Mouse (Mus musculus): ENCODE results near the gene Itga10. TPM values are rescaled to one million over a fixed set of nuclear protein-coding genes. Genes with fewer than 3 reads are reported as not detected.
"Not testable (repeated sequence)": the region's sequence is repeated elsewhere in the genome, so short reads cannot be mapped to it uniquely, and the experiment has no call there.

Gene Itga10
- polyA plus RNA-seq, 1 experiment from 2014 or later, result 1.1 TPM

GRCm38 (mm10) chr3:96683496-96683895, 38.1 kb downstream of the Itga10 start:
- peaks cover 6% of the 10 kb centered on the region for H3K27me3 ChIP-seq (ENCODE audit: control insufficient read depth, insufficient read depth, low read length)
- no peak overlapping the region for H3K4me3 ChIP-seq (ENCODE audit: low read length)
- no peak overlapping the region for H3K4me2 ChIP-seq (replicated peaks; ENCODE audit: low read depth, low read length)
- H3K36me3 ChIP-seq (ENCODE audit: control insufficient read depth, insufficient read depth, low read length), result no peaks in the 10 kb centered on the region
- ATAC-seq (ENCODE audit: low FRiP score, low TSS enrichment), result no peak
- H3K27ac ChIP-seq (ENCODE audit: low read depth, low read length), result no peak overlapping the region
- no peaks in the 10 kb centered on the region for H3K9me3 ChIP-seq (ENCODE audit: control insufficient read depth, low read length)
- peaks cover 5% of the 10 kb centered on the region; the same call in 1 of the 2 replicates for H3K4me1 ChIP-seq (ENCODE audit: control insufficient read depth, insufficient read depth, low read length)
- H3K9ac ChIP-seq (ENCODE audit: low read depth, low read length), result no peak overlapping the region
- WGBS, result 92% methylated on average over 3 of the region's 3 CpGs

GRCm38 (mm10) chr3:96684151-96684821, 38.9 kb downstream of the Itga10 start:
- Histone ChIP-seq H3K27ac (ENCODE audit: low read depth, low read length) (no peak overlapping the region), H3K9me3 (ENCODE audit: control insufficient read depth, low read length) (no peaks in the 10 kb centered on the region), H3K36me3 (ENCODE audit: control insufficient read depth, insufficient read depth, low read length) (no peaks in the 10 kb centered on the region), H3K4me1 (ENCODE audit: control insufficient read depth, insufficient read depth, low read length) (peaks cover 5% of the 10 kb centered on the region; the same call in 1 of the 2 replicates), H3K9ac (ENCODE audit: low read depth, low read length) (peak overlapping the region; percentile 42), H3K4me3 (ENCODE audit: low read length) (peak overlapping the region; percentile 27), H3K27me3 (ENCODE audit: control insufficient read depth, insufficient read depth, low read length) (peaks cover 6% of the 10 kb centered on the region), H3K4me2 (replicated peaks; ENCODE audit: low read depth, low read length) (peak overlapping the region; percentile 44)
- no peak for ATAC-seq (ENCODE audit: low FRiP score, low TSS enrichment)
- WGBS, result 53% methylated on average over 17 of the region's 17 CpGs

- H3K27ac ChIP-seq (ENCODE audit: low read depth, low read length), result no peak overlapping the region
- H3K4me1 ChIP-seq (ENCODE audit: control insufficient read depth, insufficient read depth, low read length), result peaks cover 5% of the 10 kb centered on the region; the same call in 1 of the 2 replicates
- H3K4me2 ChIP-seq (replicated peaks; ENCODE audit: low read depth, low read length), result peak overlapping the region; percentile 44
- 29% methylated on average over 28 of the region's 28 CpGs for WGBS
- H3K4me3 ChIP-seq (ENCODE audit: low read length), result peak overlapping the region; percentile 27
- H3K9ac ChIP-seq (ENCODE audit: low read depth, low read length), result peak overlapping the region; percentile 42
- ATAC-seq (ENCODE audit: low FRiP score, low TSS enrichment), result no peak
- H3K27me3 ChIP-seq (ENCODE audit: control insufficient read depth, insufficient read depth, low read length), result peaks cover 6% of the 10 kb centered on the region
- H3K36me3 ChIP-seq (ENCODE audit: control insufficient read depth, insufficient read depth, low read length), result no peaks in the 10 kb centered on the region
- no peaks in the 10 kb centered on the region for H3K9me3 ChIP-seq (ENCODE audit: control insufficient read depth, low read length)
Measured at GRCm38 (mm10) chr3:96684822-96685156, 39.4 kb downstream of the Itga10 start.

GRCm38 (mm10) chr3:96686057-96686456, 40.7 kb downstream of the Itga10 start:
- WGBS, result 92% methylated on average over 5 of the region's 5 CpGs
- not testable (repeated sequence) for H3K4me2 ChIP-seq (replicated peaks; ENCODE audit: low read depth, low read length)

GRCm38 (mm10) chr3:96688854-96689253, 43.5 kb downstream of the Itga10 start:
- Histone ChIP-seq H3K4me3 (ENCODE audit: low read length) (no peak overlapping the region), H3K9ac (ENCODE audit: low read depth, low read length) (no peak overlapping the region), H3K27ac (ENCODE audit: low read depth, low read length) (no peak overlapping the region), H3K27me3 (ENCODE audit: control insufficient read depth, insufficient read depth, low read length) (peaks cover 6% of the 10 kb centered on the region), H3K9me3 (ENCODE audit: control insufficient read depth, low read length) (no peaks in the 10 kb centered on the region), H3K4me2 (replicated peaks; ENCODE audit: low read depth, low read length) (no peak overlapping the region), H3K36me3 (ENCODE audit: control insufficient read depth, insufficient read depth, low read length) (no peaks in the 10 kb centered on the region), H3K4me1 (ENCODE audit: control insufficient read depth, insufficient read depth, low read length) (peaks cover 5% of the 10 kb centered on the region; the same call in 1 of the 2 replicates)
- 76% methylated on average over 11 of the region's 11 CpGs for WGBS
- no peak for ATAC-seq (ENCODE audit: low FRiP score, low TSS enrichment)

More at GRCm38 (mm10) chr3:96686057-96686456, 40.7 kb downstream of the Itga10 start:
- H3K9ac ChIP-seq (ENCODE audit: low read depth, low read length); H3K9me3 ChIP-seq (ENCODE audit: control insufficient read depth, low read length); H3K27me3 ChIP-seq (ENCODE audit: control insufficient read depth, insufficient read depth, low read length); H3K4me1 ChIP-seq (ENCODE audit: control insufficient read depth, insufficient read depth, low read length); ATAC-seq (ENCODE audit: low FRiP score, low TSS enrichment); H3K4me3 ChIP-seq (ENCODE audit: low read length); H3K27ac ChIP-seq (ENCODE audit: low read depth, low read length); H3K36me3 ChIP-seq (ENCODE audit: control insufficient read depth, insufficient read depth, low read length): not testable (repeated sequence)

- no peaks in the 10 kb centered on the region for H3K36me3 ChIP-seq (ENCODE audit: control insufficient read depth, insufficient read depth, low read length)
- H3K27ac ChIP-seq (ENCODE audit: low read depth, low read length), result no peak overlapping the region
- ATAC-seq (ENCODE audit: low FRiP score, low TSS enrichment), result no peak
- H3K4me3 ChIP-seq (ENCODE audit: low read length), result no peak overlapping the region
- H3K27me3 ChIP-seq (ENCODE audit: control insufficient read depth, insufficient read depth, low read length), result peaks cover 3% of the 10 kb centered on the region; the same call in 1 of the 2 replicates
- 0 out of 2 replicates have a peak, but pooled peaks cover under 1% of the 10 kb centered on the region for H3K4me1 ChIP-seq (ENCODE audit: control insufficient read depth, insufficient read depth, low read length)
- no peak overlapping the region for H3K9ac ChIP-seq (ENCODE audit: low read depth, low read length)
- 52% methylated on average over 3 of the region's 3 CpGs for WGBS
- H3K9me3 ChIP-seq (ENCODE audit: control insufficient read depth, low read length), result no peaks in the 10 kb centered on the region
- H3K4me2 ChIP-seq (replicated peaks; ENCODE audit: low read depth, low read length), result no peak overlapping the region
Measured at GRCm38 (mm10) chr3:96690298-96690697, 44.9 kb downstream of the Itga10 start.

GRCm38 (mm10) chr3:96692506-96692905, 47.1 kb downstream of the Itga10 start:
- no peaks in the 10 kb centered on the region for H3K9me3 ChIP-seq (ENCODE audit: control insufficient read depth, low read length)
- ATAC-seq (ENCODE audit: low FRiP score, low TSS enrichment), result no peak
- H3K36me3 ChIP-seq (ENCODE audit: control insufficient read depth, insufficient read depth, low read length), result no peaks in the 10 kb centered on the region
- H3K4me1 ChIP-seq (ENCODE audit: control insufficient read depth, insufficient read depth, low read length), result 0 out of 2 replicates have a peak, but pooled peaks cover 9% of the 10 kb centered on the region
- no peak overlapping the region for H3K4me2 ChIP-seq (replicated peaks; ENCODE audit: low read depth, low read length)
- 22% methylated on average over 3 of the region's 3 CpGs for WGBS
- 0 out of 2 replicates have a peak, but pooled peaks cover 3% of the 10 kb centered on the region for H3K27me3 ChIP-seq (ENCODE audit: control insufficient read depth, insufficient read depth, low read length)
- H3K27ac ChIP-seq (ENCODE audit: low read depth, low read length), result no peak overlapping the region
- no peak overlapping the region for H3K4me3 ChIP-seq (ENCODE audit: low read length)
- no peak overlapping the region for H3K9ac ChIP-seq (ENCODE audit: low read depth, low read length)

- Histone ChIP-seq H3K4me2 (replicated peaks; ENCODE audit: low read depth, low read length) (no peak overlapping the region), H3K27me3 (ENCODE audit: control insufficient read depth, insufficient read depth, low read length) (no peaks in the 10 kb centered on the region), H3K36me3 (ENCODE audit: control insufficient read depth, insufficient read depth, low read length) (no peaks in the 10 kb centered on the region), H3K4me3 (ENCODE audit: low read length) (no peak overlapping the region), H3K27ac (ENCODE audit: low read depth, low read length) (no peak overlapping the region), H3K9me3 (ENCODE audit: control insufficient read depth, low read length) (no peaks in the 10 kb centered on the region), H3K4me1 (ENCODE audit: control insufficient read depth, insufficient read depth, low read length) (0 out of 2 replicates have a peak, but pooled peaks cover 16% of the 10 kb centered on the region), H3K9ac (ENCODE audit: low read depth, low read length) (no peak overlapping the region)
- WGBS, result 95% methylated on average over 1 of the region's 1 CpGs
- no peak for ATAC-seq (ENCODE audit: low FRiP score, low TSS enrichment)
Measured at GRCm38 (mm10) chr3:96693579-96693978, 48.2 kb downstream of the Itga10 start.

GRCm38 (mm10) chr3:96696198-96696765, 50.9 kb downstream of the Itga10 start, which contains the start of gene Pias3:
TSS of gene Pias3 (plus strand) at chr3:96696384.
- H3K9ac ChIP-seq (ENCODE audit: low read depth, low read length), result peak within 1 kb of the TSS; percentile 87
- H3K4me1 ChIP-seq (ENCODE audit: control insufficient read depth, insufficient read depth, low read length), result peaks cover 23% of the 10 kb centered on the region
- peak within 1 kb of the TSS; percentile 70 for H3K4me2 ChIP-seq (replicated peaks; ENCODE audit: low read depth, low read length)
- peaks cover 15% of the 10 kb centered on the region for H3K36me3 ChIP-seq (ENCODE audit: control insufficient read depth, insufficient read depth, low read length)
- peak; percentile 89 for ATAC-seq (ENCODE audit: low FRiP score, low TSS enrichment)
- no peaks in the 10 kb centered on the region for H3K27me3 ChIP-seq (ENCODE audit: control insufficient read depth, insufficient read depth, low read length)
- no peaks in the 10 kb centered on the region for H3K9me3 ChIP-seq (ENCODE audit: control insufficient read depth, low read length)
- peak within 1 kb of the TSS; percentile 81 for H3K27ac ChIP-seq (ENCODE audit: low read depth, low read length)
- under 1% methylated on average over 35 of the region's 35 CpGs for WGBS
- H3K4me3 ChIP-seq (ENCODE audit: low read length), result peak within 1 kb of the TSS; percentile 78

Measured in kidney, embryonic 14.5 days (tissue).